Mouse (Mus musculus) adrenal gland, postnatal 10 days (tissue): ENCODE measurements around the gene Alg14. TPM values are rescaled to one million over a fixed set of nuclear protein-coding genes. Genes with fewer than 3 reads are reported as not detected.
A peak's percentile ranks its signal among the peaks of the same experiment; 100 is the strongest.

Experiments
- DNase-seq: peaks from one replicate; pipeline ENCODE4 v3.0.0; 2021; ENCODE audit warnings: mixed read lengths
- total RNA-seq, 2 experiments: library from RNA; stranded (reverse); gene quantifications; 2 replicates each; pipeline ENCODE4 v1.2.3; 2021

Alg14 gene
- total RNA-seq, 2 experiments from 2014 or later = 27.4 to 31.3 TPM

- DNase-seq = no peak
These were observed 44.8 kb downstream of the Alg14 start for GRCm38 (mm10) chr3:121336234-121336890.

- DNase-seq = no peak
These were observed 47.1 kb downstream of the Alg14 start for GRCm38 (mm10) chr3:121338687-121339086.

GRCm38 (mm10) chr3:121340321-121340761 lies 48.8 kb downstream of the Alg14 start:
- peak; percentile 48 for DNase-seq

- DNase-seq = no peak
These were observed 51.7 kb downstream of the Alg14 start for GRCm38 (mm10) chr3:121343224-121343623.

GRCm38 (mm10) chr3:121344056-121344945 lies 52.7 kb downstream of the Alg14 start:
- DNase-seq = no peak

- no peak for DNase-seq
These were observed 53.5 kb downstream of the Alg14 start for GRCm38 (mm10) chr3:121344951-121345642.

GRCm38 (mm10) chr3:121345643-121346000 lies 54.0 kb downstream of the Alg14 start:
- DNase-seq = no peak

GRCm38 (mm10) chr3:121346507-121347267 lies 55.1 kb downstream of the Alg14 start:
- no peak for DNase-seq

GRCm38 (mm10) chr3:121348792-121349191 lies 57.2 kb downstream of the Alg14 start:
- DNase-seq = no peak

- no peak for DNase-seq
These were observed 58.0 kb downstream of the Alg14 start for GRCm38 (mm10) chr3:121349334-121350169.

- no peak for DNase-seq
These were observed 59.7 kb downstream of the Alg14 start for GRCm38 (mm10) chr3:121351257-121351656.

- no peak for DNase-seq
These were observed 62.7 kb downstream of the Alg14 start for GRCm38 (mm10) chr3:121354281-121354680.

GRCm38 (mm10) chr3:121354861-121355470 lies 63.4 kb downstream of the Alg14 start:
- DNase-seq = no peak

GRCm38 (mm10) chr3:121355569-121355968 lies 64.0 kb downstream of the Alg14 start:
- DNase-seq = no peak

- no peak for DNase-seq
These were observed 64.5 kb downstream of the Alg14 start for GRCm38 (mm10) chr3:121356111-121356510.

GRCm38 (mm10) chr3:121357030-121357429 lies 65.5 kb downstream of the Alg14 start:
- DNase-seq = no peak

GRCm38 (mm10) chr3:121358285-121358684 lies 66.7 kb downstream of the Alg14 start:
- DNase-seq = no peak

- DNase-seq = no peak
These were observed 67.3 kb downstream of the Alg14 start for GRCm38 (mm10) chr3:121358850-121359249.

GRCm38 (mm10) chr3:121359272-121359671 lies 67.7 kb downstream of the Alg14 start:
- no peak for DNase-seq

GRCm38 (mm10) chr3:121362002-121362401 lies 70.4 kb downstream of the Alg14 start:
- no peak for DNase-seq

- DNase-seq = no peak
These were observed 72.8 kb downstream of the Alg14 start for GRCm38 (mm10) chr3:121364388-121364787.
